In genomic region chr13:60674911-60675310, GRCm38 (mm10) we compare ENCODE assay signal across 12 mouse cellular contexts.
DNase-seq lines count a peak whose midpoint lies in the region; ATAC-seq lines count a peak whose summit lies in the region.
"Had no signal": no experiment of that assay in that cellular context is flagged by ENCODE, and none has a peak within 500 bp of the region (broad histone marks: within the 10 kb centered on the region; RNA-seq: fewer than 3 reads in every experiment).

No protein-coding gene starts in this region.

- 36% methylated on average over 9 of the region's 9 CpGs for WGBS in heart, embryonic 13.5 days
- 18% methylated on average over 9 of the region's 9 CpGs for WGBS in limb, embryonic 11.5 days
- WGBS in neural tube, embryonic 15.5 days = 43% methylated on average over 9 of the region's 9 CpGs

- no peak overlapping the region for H3K9ac ChIP-seq in heart, embryonic 13.5 days
- no peak overlapping the region for H3K9ac ChIP-seq in limb, embryonic 11.5 days (ENCODE audit: low read length)
- no peak overlapping the region for H3K9ac ChIP-seq in neural tube, embryonic 15.5 days (replicated peaks)
- H3K9ac ChIP-seq: midbrain, embryonic 12.5 days had no signal

- DNase-seq in heart, postnatal 4 days = no peak
- peak; percentile 30 for DNase-seq in hindlimb bud, embryonic 11.5 days (ENCODE audit: extremely low spot score, low read depth, low spot score)
- DNase-seq in limb, embryonic 11.5 days (ENCODE audit: low spot score) = peak; percentile 60
- DNase-seq in frontal cortex, postnatal 10 days (ENCODE audit: low spot score in 2 of 2) = no peak
- DNase-seq: right cerebral cortex, adult 18-20 months had no signal

- ATAC-seq in heart, embryonic 13.5 days (ENCODE audit: extremely low read depth, insufficient number of reproducible peaks, low FRiP score, low TSS enrichment) = no peak
- ATAC-seq in limb, embryonic 11.5 days (ENCODE audit: insufficient number of reproducible peaks, low FRiP score, low TSS enrichment, low read depth) = peak; percentile 45; the same call in 1 of the 2 replicates
- no peak for ATAC-seq in neural tube, embryonic 15.5 days (ENCODE audit: low FRiP score)
- no peak for ATAC-seq in activated CD4-positive, CD25-positive, alpha-beta regulatory T cell, adult 4 months
- no peak for ATAC-seq in granulocyte monocyte progenitor cell, adult 5-6 weeks (replicated peaks; ENCODE audit: poor library complexity, severe bottlenecking)
- ATAC-seq: CD4-positive, CD25-positive, alpha-beta regulatory T cell, adult 4 months; hindbrain, embryonic 16.5 days had no signal

- peak overlapping the region; percentile 21; the same call in 1 of the 2 replicates for H3K27ac ChIP-seq in heart, embryonic 13.5 days (replicated peaks)
- no peak overlapping the region for H3K27ac ChIP-seq in limb, embryonic 11.5 days (replicated peaks; ENCODE audit: low read depth, low read length)
- H3K27ac ChIP-seq in neural tube, embryonic 15.5 days (replicated peaks) = peak overlapping the region; percentile 28; the same call in 1 of the 2 replicates
- H3K27ac ChIP-seq: midbrain, embryonic 12.5 days had no signal

- peak overlapping the region; percentile 24 for H3K4me2 ChIP-seq in heart, embryonic 13.5 days
- peak overlapping the region; percentile 25; the same call in 1 of the 2 replicates for H3K4me2 ChIP-seq in limb, embryonic 11.5 days (ENCODE audit: low read depth, severe bottlenecking)
- no peak overlapping the region for H3K4me2 ChIP-seq in neural tube, embryonic 15.5 days
- H3K4me2 ChIP-seq: midbrain, embryonic 12.5 days had no signal

- H3K9me3 ChIP-seq in heart, embryonic 13.5 days = no peaks in the 10 kb centered on the region
- no peaks in the 10 kb centered on the region for H3K9me3 ChIP-seq in limb, embryonic 11.5 days (ENCODE audit: control insufficient read depth, low read length)
- H3K9me3 ChIP-seq in neural tube, embryonic 15.5 days (replicated peaks) = no peaks in the 10 kb centered on the region
- H3K9me3 ChIP-seq: midbrain, embryonic 12.5 days had no signal

- H3K27me3 ChIP-seq in heart, embryonic 13.5 days (replicated peaks) = no peaks in the 10 kb centered on the region
- H3K27me3 ChIP-seq in limb, embryonic 11.5 days (ENCODE audit: control insufficient read depth, insufficient read depth, low read length) = no peaks in the 10 kb centered on the region
- H3K27me3 ChIP-seq in neural tube, embryonic 15.5 days (replicated peaks) = no peaks in the 10 kb centered on the region
- H3K27me3 ChIP-seq: midbrain, embryonic 12.5 days had no signal

- H3K36me3 ChIP-seq in heart, embryonic 13.5 days = no peaks in the 10 kb centered on the region
- no peaks in the 10 kb centered on the region for H3K36me3 ChIP-seq in limb, embryonic 11.5 days (ENCODE audit: control insufficient read depth, insufficient read depth, low read length)
- no peaks in the 10 kb centered on the region for H3K36me3 ChIP-seq in neural tube, embryonic 15.5 days
- H3K36me3 ChIP-seq: midbrain, embryonic 12.5 days had no signal

- no peak overlapping the region for H3K4me3 ChIP-seq in heart, embryonic 13.5 days
- no peak overlapping the region for H3K4me3 ChIP-seq in limb, embryonic 11.5 days (ENCODE audit: low read depth, low read length)
- H3K4me3 ChIP-seq in neural tube, embryonic 15.5 days (replicated peaks) = no peak overlapping the region
- H3K4me3 ChIP-seq: midbrain, embryonic 12.5 days had no signal

- peaks cover 55% of the 10 kb centered on the region for H3K4me1 ChIP-seq in heart, embryonic 13.5 days
- H3K4me1 ChIP-seq in limb, embryonic 11.5 days (ENCODE audit: control insufficient read depth, insufficient read depth, low read length) = peaks cover 24% of the 10 kb centered on the region
- H3K4me1 ChIP-seq in neural tube, embryonic 15.5 days = peaks cover 38% of the 10 kb centered on the region

Comparison
In these comparisons a context has a peak if more than half of its experiments do, and no peak if none do; other contexts are left out.
1. DNase-seq: peak in hindlimb bud, embryonic 11.5 days (single experiment) and limb, embryonic 11.5 days (single experiment); none in heart, postnatal 4 days (single experiment) and frontal cortex, postnatal 10 days (0 of 2).